Mouse (Mus musculus) CH12.LX (cell line): Measurements from ENCODE around the gene Them7. TPM values are rescaled to one million over a fixed set of nuclear protein-coding genes. Genes with fewer than 3 reads are reported as not detected.
A peak's percentile ranks its signal among the peaks of the same experiment; 100 is the strongest.

ENCODE experiments used
- DNase-seq: peaks from one replicate; pipeline ENCODE4 v3.0.0-alpha.2; 2013; ENCODE audit errors: extremely low read depth
- H3K27ac ChIP-seq: 2 replicates; pipeline ENCODE4 v1.5.1; 2012; ENCODE audit warnings: low read depth, mild to moderate bottlenecking, control low read depth, moderate library complexity; ENCODE audit not compliant: insufficient read depth
- H3K27me3 ChIP-seq: replicated peaks from 2 replicates; pipeline ENCODE3; 2012; ENCODE audit warnings: inconsistent platforms
- H3K36me3 ChIP-seq, 2 experiments: replicated peaks in 1 of 2; 2 replicates each; pipeline versions ENCODE3 to v1.6.1; 2012; ENCODE audit warnings: inconsistent platforms in 1 of 2, low read length in 1 of 2, mild to moderate bottlenecking in 1 of 2, mixed read lengths in 1 of 2, moderate library complexity in 1 of 2; ENCODE audit not compliant: control insufficient read depth in 1 of 2, insufficient read depth in 1 of 2
- H3K4me1 ChIP-seq, 2 experiments: 2 replicates each; pipeline ENCODE4 v1.6.1; 2012; ENCODE audit warnings: inconsistent platforms in 1 of 2, moderate library complexity in 1 of 2; ENCODE audit not compliant: insufficient read depth in 2 of 2, control insufficient read depth in 1 of 2
- H3K4me2 ChIP-seq: 2 replicates; pipeline ENCODE4 v1.6.1; 2012; ENCODE audit warnings: low read depth, mild to moderate bottlenecking, control low read depth; ENCODE audit not compliant: poor library complexity, insufficient read depth, severe bottlenecking
- H3K4me3 ChIP-seq, 3 experiments: fragments of 150-350 bp in 1 of 3; sonication (generic) in 1 of 3; replicated peaks in 1 of 3; 2 replicates each; pipeline versions ENCODE3 to v1.5.1; 2011 to 2012; ENCODE audit warnings: low read depth in 2 of 3, low read length in 2 of 3, mild to moderate bottlenecking in 2 of 3, moderate library complexity in 2 of 3, control low read depth in 1 of 3, improper control_type of control experiment in 1 of 3, inconsistent platforms in 1 of 3, mixed read lengths in 1 of 3; ENCODE audit not compliant: poor library complexity in 1 of 3
- H3K79me2 ChIP-seq: replicated peaks from 2 replicates; pipeline ENCODE4 v1.6.1; 2012; ENCODE audit warnings: mild to moderate bottlenecking, moderate library complexity; ENCODE audit not compliant: control insufficient read depth, poor library complexity, insufficient read depth, severe bottlenecking; ENCODE audit errors: extremely low read depth
- H3K9ac ChIP-seq: 2 replicates; pipeline ENCODE4 v1.6.1; 2012; ENCODE audit warnings: low read depth, mild to moderate bottlenecking, control low read depth, moderate library complexity; ENCODE audit not compliant: insufficient read depth
- H3K9me3 ChIP-seq: replicated peaks from 2 replicates; pipeline ENCODE3; 2012; ENCODE audit warnings: low read length, inconsistent platforms, mixed read lengths
- CHD1 ChIP-seq: IDR thresholded peaks from 2 replicates; pipeline ENCODE4 v1.6.1; 2012; ENCODE audit warnings: low read depth, low read length, improper control_type of control experiment, inconsistent platforms
- CHD2 ChIP-seq: IDR thresholded peaks from 2 replicates; pipeline ENCODE4 v1.6.1; 2011; ENCODE audit warnings: low read length, improper control_type of control experiment
- CTCF ChIP-seq, 2 experiments: IDR thresholded peaks in 1 of 2; conservative IDR thresholded peaks in 1 of 2; 2 replicates each; pipeline ENCODE4 v1.5.1; 2011 to 2012; ENCODE audit warnings: low read depth in 2 of 2, low read length in 2 of 2, improper control_type of control experiment in 1 of 2, inconsistent platforms in 1 of 2, mild to moderate bottlenecking in 1 of 2, moderate library complexity in 1 of 2
- E2F4 ChIP-seq: IDR thresholded peaks from 2 replicates; pipeline ENCODE4 v1.6.1; 2011; ENCODE audit warnings: low read depth, low read length, improper control_type of control experiment; ENCODE audit not compliant: insufficient replicate concordance
- ETS1 ChIP-seq: conservative IDR thresholded peaks from 2 replicates; pipeline ENCODE4 v1.6.1; 2012; ENCODE audit warnings: low read depth, mild to moderate bottlenecking, inconsistent platforms, low read length, improper control_type of control experiment, moderate library complexity
- HCFC1 ChIP-seq: IDR thresholded peaks from 2 replicates; pipeline ENCODE4 v1.6.1; 2012; ENCODE audit warnings: low read depth, mild to moderate bottlenecking, inconsistent platforms, low read length, improper control_type of control experiment
- IRF4 ChIP-seq: IDR thresholded peaks from 2 replicates; pipeline ENCODE4 v1.6.1; 2014; ENCODE audit warnings: low read depth, mild to moderate bottlenecking, inconsistent platforms, low read length, improper control_type of control experiment
- JUN ChIP-seq: IDR thresholded peaks from 2 replicates; pipeline ENCODE4 v1.6.1; 2011; ENCODE audit warnings: low read depth, mild to moderate bottlenecking, low read length, improper control_type of control experiment, moderate library complexity; ENCODE audit not compliant: insufficient read depth
- MAFK ChIP-seq: IDR thresholded peaks from 2 replicates; pipeline ENCODE4 v1.6.1; 2011; ENCODE audit warnings: low read length, improper control_type of control experiment; ENCODE audit not compliant: insufficient replicate concordance
- MAX ChIP-seq: IDR thresholded peaks from 2 replicates; pipeline ENCODE4 v1.6.1; 2011; ENCODE audit warnings: low read length, improper control_type of control experiment
- MEF2A ChIP-seq: IDR thresholded peaks from 2 replicates; pipeline ENCODE4 v1.6.1; 2014; ENCODE audit warnings: low read depth, mild to moderate bottlenecking, inconsistent platforms, low read length, improper control_type of control experiment, borderline replicate concordance
- MXI1 ChIP-seq: IDR thresholded peaks from 2 replicates; pipeline ENCODE4 v1.6.1; 2011; ENCODE audit warnings: mild to moderate bottlenecking, low read depth, low read length, improper control_type of control experiment
- PAX5 ChIP-seq: IDR thresholded peaks from 2 replicates; pipeline ENCODE4 v1.6.1; 2012; ENCODE audit warnings: low read length, inconsistent platforms, mixed read lengths
- POLR2AphosphoS2 ChIP-seq: IDR thresholded peaks from 2 replicates; pipeline ENCODE4 v1.6.1; 2011; ENCODE audit warnings: low read depth, low read length, improper control_type of control experiment
- RAD21 ChIP-seq: IDR thresholded peaks from 2 replicates; pipeline ENCODE4 v1.6.1; 2011; ENCODE audit warnings: low read depth, mild to moderate bottlenecking, low read length, improper control_type of control experiment, moderate library complexity
- RCOR1 ChIP-seq: conservative IDR thresholded peaks from 2 replicates; pipeline ENCODE4 v1.6.1; 2012; ENCODE audit warnings: low read depth, mild to moderate bottlenecking, inconsistent platforms, low read length, improper control_type of control experiment
- SMC3 ChIP-seq: IDR thresholded peaks from 2 replicates; pipeline ENCODE4 v1.6.1; 2011; ENCODE audit warnings: low read depth, low read length, improper control_type of control experiment
- UBTF ChIP-seq: IDR thresholded peaks from 2 replicates; pipeline ENCODE4 v1.6.1; 2012; ENCODE audit warnings: low read depth, mild to moderate bottlenecking, inconsistent platforms, low read length, improper control_type of control experiment, moderate library complexity
- USF2 ChIP-seq: conservative IDR thresholded peaks from 2 replicates; pipeline ENCODE4 v1.6.1; 2011; ENCODE audit warnings: low read depth, low read length, improper control_type of control experiment
- ZC3H11A ChIP-seq: IDR thresholded peaks from 2 replicates; pipeline ENCODE4 v1.6.1; 2012; ENCODE audit warnings: low read depth, mild to moderate bottlenecking, inconsistent platforms, low read length, improper control_type of control experiment
- ZNF384 ChIP-seq: IDR thresholded peaks from 2 replicates; pipeline ENCODE4 v1.6.1; 2012; ENCODE audit warnings: low read depth, low read length, improper control_type of control experiment, inconsistent platforms
- dilution Hi-C: fragments of 300-500 bp; cut with MboI; formaldehyde crosslinking; loops from 2 replicates; pipeline ENCODE4 v1.14.3; 2020; ENCODE audit warnings: low sequenced_read_pairs; ENCODE audit not compliant: extremely low pct_unique_long_range_greater_than_20kb, extremely low pct_ligation_motif_present
- in situ Hi-C: fragments of 300-500 bp; cut with MboI; formaldehyde crosslinking; loops from 3 replicates; pipeline ENCODE4 v1.14.3; 2019; ENCODE audit warnings: low sequenced_read_pairs, low pct_ligation_motif_present, low pct_unique_long_range_greater_than_20kb, mixed read lengths
- polyA plus RNA-seq: library from polyadenylated mRNA; unstranded; fragments of >175 nt; gene quantifications from 2 replicates; pipeline ENCODE4 v1.2.1, GENCODE M21; 2012; ENCODE audit warnings: low read depth; ENCODE audit not compliant: insufficient read length
- total RNA-seq, 2 experiments: library from RNA; depleted of rRNA; stranded (reverse); fragments of 300-350 nt in 1 of 2; fragments of >200 nt in 1 of 2; gene quantifications; 2 replicates each; pipeline ENCODE4 v1.2.3; 2012 to 2014

Them7 gene
- total and polyA plus RNA-seq, 3 experiments: not detected

DNA sequence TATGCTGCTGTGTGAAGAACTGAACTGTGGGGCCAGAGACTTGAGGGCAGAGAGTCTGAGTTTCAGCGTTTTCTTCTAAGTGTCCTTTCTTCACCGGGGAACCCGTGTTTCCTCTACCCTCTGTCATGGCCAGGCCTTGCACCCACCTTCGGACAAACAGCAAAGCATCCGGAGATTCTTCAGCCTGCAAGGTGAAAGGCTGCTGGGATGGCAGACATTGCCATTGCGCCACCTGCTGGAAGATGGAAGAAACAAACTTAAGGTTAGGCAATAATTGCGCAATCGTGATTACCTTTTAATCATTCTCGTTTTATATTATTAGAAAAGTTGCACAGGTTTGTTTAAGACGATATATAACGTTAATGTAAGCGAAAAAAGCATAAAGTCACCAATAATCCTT lies 203.9 kb downstream of the Them7 start:
- dilution Hi-C loops: no loop called here
- Histone ChIP-seq H3K36me3 (no peaks in the 10 kb centered on the region), H3K79me2 (no peaks in the 10 kb centered on the region), H3K27ac (no peak overlapping the region), H3K27me3 (peaks cover 1% of the 10 kb centered on the region)
- peak; percentile 71 for DNase-seq
- TF ChIP-seq ETS1: no peak
- no peak for TF ChIP-seq MEF2A
- TF ChIP-seq PAX5: no peak
- no peak for TF ChIP-seq HCFC1
- no peak for TF ChIP-seq MXI1
- no peak for TF ChIP-seq MAFK
- TF ChIP-seq CHD1: no peak
- TF ChIP-seq SMC3: peak; percentile 97
- peak; percentile 20; the same call in 1 of the 2 replicates for TF ChIP-seq ZC3H11A
- no peak for TF ChIP-seq UBTF
- peak; percentile 75 to 92 for TF ChIP-seq CTCF (conservative IDR thresholded peaks at IDR 0.05 in 1 of 2, IDR thresholded peaks at IDR 0.05 in 1 of 2; ENCODE audit: low read depth in 2 of 2, low read length in 2 of 2)
- TF ChIP-seq POLR2AphosphoS2: no peak
- peak; percentile 74 for TF ChIP-seq RAD21
- no peak for TF ChIP-seq MAX
- TF ChIP-seq, all 38 proteins: peak for 4
- no peak overlapping the region for H3K9ac ChIP-seq
- H3K4me2 ChIP-seq: peak overlapping the region; percentile 77
- in situ Hi-C loops: loop anchor here (5.0 kb wide), 1 partner anchor 91 kb away; no protein-coding TSS in a partner anchor
- no peaks in the 10 kb centered on the region for H3K9me3 ChIP-seq
- no peak overlapping the region for H3K4me3 ChIP-seq
- no peaks in the 10 kb centered on the region for H3K4me1 ChIP-seq

DNA sequence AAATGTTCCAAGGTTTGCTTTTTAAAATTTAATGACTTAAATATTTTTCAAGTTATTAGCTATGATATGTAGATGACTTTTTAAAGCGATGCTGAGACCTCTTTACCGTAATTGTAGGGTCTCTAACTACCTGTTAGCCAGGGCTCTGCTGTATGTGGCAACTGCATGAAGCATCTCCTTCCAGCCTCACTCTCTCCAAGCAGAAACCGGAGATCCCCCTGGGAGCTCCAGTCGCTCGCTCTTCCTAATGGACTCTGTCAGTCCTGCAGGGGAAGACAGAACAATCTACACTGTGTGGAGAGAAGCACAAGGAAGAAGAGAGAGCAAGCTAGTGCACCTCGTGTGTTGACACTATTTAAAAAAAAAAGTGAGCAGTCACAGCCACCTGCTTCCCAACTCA lies 204.3 kb downstream of the Them7 start:
- in situ Hi-C loops (loop anchor here (5.0 kb wide), 1 partner anchor 91 kb away; no protein-coding TSS in a partner anchor), dilution Hi-C loops (no loop called here)
- Histone ChIP-seq H3K27me3 (peaks cover 1% of the 10 kb centered on the region), H3K4me1 (no peaks in the 10 kb centered on the region), H3K36me3 (no peaks in the 10 kb centered on the region), H3K79me2 (no peaks in the 10 kb centered on the region), H3K9me3 (no peaks in the 10 kb centered on the region), H3K4me2 (no peak overlapping the region), H3K9ac (no peak overlapping the region), H3K4me3 (no peak overlapping the region), H3K27ac (no peak overlapping the region)
- no peak for DNase-seq
- TF ChIP-seq CHD2: no peak
- no peak for TF ChIP-seq USF2
- TF ChIP-seq E2F4: no peak
- TF ChIP-seq MEF2A: no peak
- TF ChIP-seq CHD1: no peak
- no peak for TF ChIP-seq ZC3H11A
- TF ChIP-seq ZNF384: no peak
- TF ChIP-seq PAX5: no peak
- no peak for TF ChIP-seq IRF4
- no peak for TF ChIP-seq MAX
- no peak for TF ChIP-seq JUN
- no peak for TF ChIP-seq RCOR1
- TF ChIP-seq MAFK: no peak

Other genes starting within 250 kb of the Them7 start
- gene Eif3m, start 207.2 kb upstream of the Them7 start, total RNA-seq (2012; rRNA removed): 273 and 298 TPM in 2 replicates
- 558 and 637 TPM in 2 replicates for gene Eif3m, start 207.2 kb upstream of the Them7 start, total RNA-seq (2014; rRNA removed)
- 233 and 268 TPM in 2 replicates for gene Eif3m, start 207.2 kb upstream of the Them7 start, polyA plus RNA-seq
- not detected in 2 replicates for gene Gm11060, start 132.3 kb upstream of the Them7 start, total RNA-seq (2012; rRNA removed)
- not detected in 2 replicates for gene Gm11060, start 132.3 kb upstream of the Them7 start, total RNA-seq (2014; rRNA removed)
- gene Gm11060, start 132.3 kb upstream of the Them7 start, polyA plus RNA-seq: not detected in 2 replicates
- gene Wt1, start 97.8 kb upstream of the Them7 start, total RNA-seq (2012; rRNA removed): not detected in 2 replicates
- not detected in 2 replicates for gene Wt1, start 97.8 kb upstream of the Them7 start, total RNA-seq (2014; rRNA removed)
- gene Wt1, start 97.8 kb upstream of the Them7 start, polyA plus RNA-seq: not detected in 2 replicates
- 10.3 and 10.5 TPM in 2 replicates for gene Rcn1, start 175.0 kb downstream of the Them7 start, total RNA-seq (2012; rRNA removed)
- 22.8 and 27.6 TPM in 2 replicates for gene Rcn1, start 175.0 kb downstream of the Them7 start, total RNA-seq (2014; rRNA removed)
- 23.4 and 27.6 TPM in 2 replicates for gene Rcn1, start 175.0 kb downstream of the Them7 start, polyA plus RNA-seq